Mouse (Mus musculus): ENCODE measurements around the gene Usp30. TPM values are rescaled to one million over a fixed set of nuclear protein-coding genes. Genes with fewer than 3 reads are reported as not detected.

The Usp30 gene
- polyA plus RNA-seq, 1 experiment from 2014 or later, result 8.8 TPM

- DNase-seq (ENCODE audit: low spot score), result no peak
Observed at GRCm38 (mm10) chr5:114066601-114067000, 1.3 kb downstream of the Usp30 start.

DNA sequence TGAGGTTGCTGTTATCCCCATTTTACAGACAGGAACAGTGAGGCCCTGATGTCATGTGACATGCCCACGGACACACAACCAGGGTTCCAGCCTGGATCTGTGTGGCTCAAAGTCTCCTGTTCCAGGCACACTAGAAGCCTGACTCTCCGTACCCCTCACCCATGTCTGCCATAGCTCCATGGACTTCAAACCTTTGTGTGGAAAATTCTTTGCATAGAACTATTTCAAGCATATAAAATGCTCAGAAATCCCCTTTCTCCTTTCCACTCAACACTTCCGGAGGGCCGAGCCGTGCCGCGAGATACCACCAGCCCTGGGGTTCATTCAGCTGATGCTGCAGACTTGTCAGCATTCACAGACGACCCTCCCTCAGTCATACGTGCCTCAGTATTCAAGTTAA, 2.3 kb downstream of the Usp30 start:
- no peak for DNase-seq (ENCODE audit: low spot score)

DNA sequence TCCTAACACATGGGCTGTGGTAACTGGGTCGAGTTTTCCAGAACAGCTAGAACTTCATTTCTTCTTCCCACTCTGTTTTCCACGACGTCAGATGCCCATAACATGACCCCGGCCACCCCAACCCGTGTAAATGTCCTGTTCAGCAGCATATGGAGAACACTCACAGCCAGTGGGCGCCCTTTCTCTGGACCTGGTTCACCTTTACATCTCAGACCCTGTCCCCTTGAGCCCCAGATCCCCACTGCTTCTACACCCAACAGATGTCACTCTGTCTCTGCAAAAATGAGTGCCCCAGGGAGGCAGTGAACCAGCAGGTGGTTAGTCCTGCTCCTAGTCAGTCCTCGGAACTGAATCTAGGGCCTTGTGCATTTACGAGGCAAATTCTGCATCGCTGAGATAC, 2.7 kb downstream of the Usp30 start:
- no peak for DNase-seq (ENCODE audit: low spot score)

GRCm38 (mm10) chr5:114070858-114071257, 5.6 kb downstream of the Usp30 start:
- no peak for DNase-seq (ENCODE audit: low spot score)

DNA sequence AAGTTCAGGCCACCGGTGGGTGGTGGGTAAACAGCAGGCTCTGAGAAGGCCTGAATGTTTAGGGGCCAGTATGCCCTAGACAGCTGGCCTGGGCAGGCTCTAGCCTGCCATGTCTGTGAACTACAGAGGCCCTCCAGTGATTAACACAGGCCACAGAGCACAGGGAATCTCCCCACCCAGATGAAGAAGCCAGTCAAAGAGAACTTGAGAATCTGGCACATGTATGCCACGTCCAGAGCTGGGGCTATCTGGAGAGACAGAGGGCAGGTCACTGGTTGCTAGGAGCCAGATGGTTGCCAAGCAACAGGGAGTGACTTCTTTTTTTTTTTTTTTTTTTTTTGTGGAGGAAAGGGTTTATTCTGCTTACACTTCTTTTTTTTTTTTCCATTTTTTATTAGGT, 7.0 kb downstream of the Usp30 start:
- DNase-seq (ENCODE audit: low spot score), result no peak

DNA sequence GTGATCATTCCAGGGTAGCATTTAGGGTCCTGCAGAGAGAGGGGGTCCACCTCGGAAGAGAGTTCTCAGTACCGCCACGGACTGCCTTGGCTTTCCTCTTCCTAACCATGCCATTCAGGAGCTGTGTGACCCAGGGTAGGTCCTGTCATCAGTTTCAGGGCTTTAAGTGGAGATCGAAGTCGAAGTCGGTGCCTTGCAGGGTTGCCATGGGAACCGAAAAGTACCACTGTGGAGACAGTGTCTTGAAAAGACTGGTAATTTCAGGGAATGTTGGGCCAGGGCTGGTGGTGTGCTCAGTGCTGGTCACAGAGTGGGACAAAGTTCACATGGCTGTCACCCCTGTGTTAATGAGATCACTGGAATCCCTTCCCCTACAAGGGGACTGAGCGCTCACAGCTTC, 11.7 kb downstream of the Usp30 start:
- no peak for DNase-seq (ENCODE audit: low spot score)

- DNase-seq (ENCODE audit: low spot score), result no peak
Observed at GRCm38 (mm10) chr5:114085501-114085900, 20.2 kb downstream of the Usp30 start.

- DNase-seq (ENCODE audit: low spot score), result no peak
Observed at GRCm38 (mm10) chr5:114087875-114088480, 22.7 kb downstream of the Usp30 start.

DNA sequence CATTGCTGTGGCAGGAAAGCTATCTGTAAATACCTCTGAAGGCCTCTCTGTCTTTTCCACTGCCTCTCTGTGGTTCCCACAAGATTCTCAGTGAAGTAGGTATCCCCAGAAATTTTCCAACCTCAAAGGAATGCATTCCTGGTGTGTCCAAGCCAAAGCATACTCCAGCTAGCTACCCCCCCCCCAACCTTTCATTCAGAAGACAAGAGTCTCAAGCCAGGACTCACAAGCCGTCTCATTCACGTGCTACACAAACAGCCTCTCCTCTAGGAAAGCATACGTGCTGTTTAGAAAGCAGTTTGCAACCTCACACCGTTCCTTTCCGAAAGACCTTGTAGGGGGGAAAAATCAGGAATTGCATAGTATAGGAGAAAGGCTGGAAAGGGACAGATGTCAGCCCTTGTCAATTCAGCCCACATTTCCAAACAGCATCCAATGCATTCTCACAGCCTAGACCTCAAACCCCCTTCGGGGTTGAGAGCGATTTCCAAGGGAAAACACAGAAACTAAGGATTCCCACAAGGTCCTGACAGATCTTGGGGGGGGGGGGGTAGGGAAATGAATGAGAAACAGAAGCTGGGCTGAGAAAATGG, 25.3 kb downstream of the Usp30 start:
- no peak for DNase-seq (ENCODE audit: low spot score)

GRCm38 (mm10) chr5:114091057-114091807, 26.0 kb downstream of the Usp30 start, which contains the start of gene Svop:
Gene Svop, minus strand, starts transcription at chr5:114091570.
- DNase-seq (ENCODE audit: low spot score), result peak; percentile 17

GRCm38 (mm10) chr5:114099709-114100389, 34.6 kb downstream of the Usp30 start:
- peak; percentile 90 for DNase-seq (ENCODE audit: low spot score)

DNA sequence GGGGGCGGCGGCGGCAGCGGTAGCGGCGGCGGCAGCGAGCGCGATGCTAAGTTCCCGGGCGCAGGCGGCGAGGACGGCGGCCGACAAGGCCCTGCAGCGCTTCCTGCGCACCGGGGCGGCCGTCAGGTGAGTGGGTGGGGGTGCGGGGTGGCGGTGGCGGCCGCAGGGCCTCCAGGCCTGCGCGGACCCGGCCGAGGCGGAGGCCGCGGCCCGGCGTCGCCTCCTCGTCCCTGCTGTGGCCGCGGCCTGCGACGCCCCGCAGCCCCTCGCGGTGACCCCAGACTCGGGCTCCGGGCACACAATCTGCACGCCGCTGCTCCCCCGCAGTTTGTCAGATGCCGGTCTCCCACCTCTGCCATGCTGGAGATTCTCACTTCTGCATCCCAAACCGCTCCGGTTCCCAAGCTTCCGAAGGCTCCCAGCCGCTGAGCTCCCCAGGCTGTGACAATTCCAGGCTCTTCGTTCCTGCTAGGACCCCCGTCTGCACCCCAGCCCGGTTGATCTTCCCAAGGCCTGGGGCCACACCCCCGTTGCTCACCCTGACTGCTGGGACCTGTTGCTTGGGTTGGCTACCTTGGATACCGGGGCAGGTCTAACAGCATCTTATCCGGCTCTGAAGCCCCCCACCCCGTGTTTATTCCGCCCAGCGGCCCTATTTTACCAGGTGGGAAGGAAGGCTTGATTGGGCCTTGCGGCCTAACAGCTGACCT, 35.3 kb downstream of the Usp30 start:
- no peak for DNase-seq (ENCODE audit: low spot score)

- no peak for DNase-seq (ENCODE audit: low spot score)
Observed at GRCm38 (mm10) chr5:114101873-114102272, 36.6 kb downstream of the Usp30 start.

GRCm38 (mm10) chr5:114102807-114103206, 37.5 kb downstream of the Usp30 start:
- DNase-seq (ENCODE audit: low spot score), result no peak

DNA sequence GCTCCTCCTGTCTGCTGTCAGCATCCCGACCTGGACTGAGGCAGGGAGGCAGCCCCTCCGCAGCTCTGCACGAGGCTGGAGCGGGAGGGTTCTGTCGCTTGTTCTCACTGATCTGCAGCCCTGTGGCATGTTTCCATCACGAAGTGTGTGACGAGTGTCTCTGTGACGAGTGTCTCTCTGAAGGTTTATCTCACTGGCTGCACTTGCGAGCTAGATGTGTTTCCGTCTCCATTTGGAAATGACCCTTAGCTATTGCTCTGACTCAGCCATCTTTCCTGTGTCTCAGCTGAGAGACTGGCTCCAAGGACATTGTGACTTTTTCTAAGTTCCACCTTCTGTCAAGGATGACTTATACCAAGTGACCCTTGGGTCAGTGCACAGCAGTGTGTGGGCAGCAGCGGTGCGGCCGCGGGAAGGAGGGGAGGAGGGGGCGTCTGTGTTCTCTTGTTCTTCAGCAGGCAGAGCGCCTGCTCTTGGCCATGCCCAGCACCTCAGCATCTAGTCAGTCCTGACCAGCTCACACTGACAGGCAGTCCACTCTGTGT, 41.2 kb downstream of the Usp30 start:
- no peak for DNase-seq (ENCODE audit: low spot score)

- DNase-seq (ENCODE audit: low spot score), result no peak
Observed at GRCm38 (mm10) chr5:114113334-114113733, 48.1 kb downstream of the Usp30 start.

- DNase-seq (ENCODE audit: low spot score), result no peak
Observed at GRCm38 (mm10) chr5:114115030-114115429, 49.8 kb downstream of the Usp30 start.

GRCm38 (mm10) chr5:114116586-114116985, 51.3 kb downstream of the Usp30 start:
- no peak for DNase-seq (ENCODE audit: low spot score)

DNA sequence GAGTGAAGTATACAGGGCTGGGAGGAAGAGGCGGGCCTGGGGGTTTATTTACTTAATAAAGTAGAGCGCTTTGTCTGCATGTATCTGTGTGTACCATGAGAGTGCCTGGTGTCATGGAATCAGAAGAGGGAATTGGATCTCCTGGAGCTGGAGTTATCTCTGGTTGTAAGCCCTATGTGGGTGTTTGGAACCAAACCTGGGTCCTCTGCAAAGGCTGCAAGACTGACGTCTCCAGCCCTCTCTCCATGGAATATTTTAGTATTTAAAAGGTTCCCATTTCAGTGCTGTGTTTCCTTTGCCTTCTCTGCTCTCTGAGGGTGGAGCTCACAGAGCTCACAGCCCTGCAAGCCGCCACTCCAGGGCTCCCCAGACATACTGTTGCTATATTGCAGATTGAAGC, 54.5 kb downstream of the Usp30 start:
- DNase-seq (ENCODE audit: low spot score), result no peak

DNA sequence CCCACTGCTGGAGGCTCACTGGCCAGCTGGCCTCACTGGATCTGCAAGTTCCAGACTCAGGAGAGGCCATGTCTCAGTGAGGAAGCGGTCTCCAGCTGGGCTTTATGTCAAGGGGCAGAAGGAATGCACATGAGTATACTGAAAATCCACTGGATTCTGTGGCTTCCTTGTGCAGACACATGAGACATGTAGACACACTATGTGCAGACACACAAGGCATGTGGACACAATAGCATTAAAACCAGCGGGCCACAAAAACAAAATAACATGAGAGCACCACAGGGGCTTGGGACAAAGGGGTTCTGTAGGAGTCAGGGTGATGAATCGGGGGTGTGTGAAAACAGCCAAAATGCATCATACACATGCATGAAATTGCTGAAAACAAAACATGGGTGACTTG, 60.7 kb downstream of the Usp30 start:
- no peak for DNase-seq (ENCODE audit: low spot score)
